Mouse (Mus musculus) thymus, postnatal 25 days (tissue): Measurements from ENCODE around the gene Pdzd8.

ENCODE experiments used
- DNase-seq: peaks from one replicate; pipeline ENCODE4 v3.0.0; 2022

The Pdzd8 gene

DNA sequence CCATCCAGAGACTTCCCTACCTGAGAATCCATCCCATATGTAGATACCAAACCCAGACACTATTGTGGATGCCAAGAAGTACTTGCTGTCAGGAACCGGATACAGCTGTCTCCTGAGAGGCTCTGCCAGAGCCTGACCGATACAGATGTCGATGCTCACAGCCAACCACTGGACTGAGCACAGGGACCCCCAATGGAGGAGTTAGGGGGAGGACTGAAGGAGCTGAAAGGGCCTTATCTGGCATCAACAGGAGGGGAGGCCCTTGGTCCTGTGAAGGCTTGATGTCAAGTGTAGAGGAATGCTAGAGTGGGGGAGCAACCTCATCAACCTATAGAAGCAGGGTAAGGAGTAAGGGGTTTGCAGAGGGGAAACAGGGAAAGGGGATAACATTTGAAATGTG lies 7.2 kb upstream of the Pdzd8 start:
- no peak for DNase-seq

- no peak for DNase-seq
These were observed 5.7 kb upstream of the Pdzd8 start for GRCm38 (mm10) chr19:59351151-59351889.

DNA sequence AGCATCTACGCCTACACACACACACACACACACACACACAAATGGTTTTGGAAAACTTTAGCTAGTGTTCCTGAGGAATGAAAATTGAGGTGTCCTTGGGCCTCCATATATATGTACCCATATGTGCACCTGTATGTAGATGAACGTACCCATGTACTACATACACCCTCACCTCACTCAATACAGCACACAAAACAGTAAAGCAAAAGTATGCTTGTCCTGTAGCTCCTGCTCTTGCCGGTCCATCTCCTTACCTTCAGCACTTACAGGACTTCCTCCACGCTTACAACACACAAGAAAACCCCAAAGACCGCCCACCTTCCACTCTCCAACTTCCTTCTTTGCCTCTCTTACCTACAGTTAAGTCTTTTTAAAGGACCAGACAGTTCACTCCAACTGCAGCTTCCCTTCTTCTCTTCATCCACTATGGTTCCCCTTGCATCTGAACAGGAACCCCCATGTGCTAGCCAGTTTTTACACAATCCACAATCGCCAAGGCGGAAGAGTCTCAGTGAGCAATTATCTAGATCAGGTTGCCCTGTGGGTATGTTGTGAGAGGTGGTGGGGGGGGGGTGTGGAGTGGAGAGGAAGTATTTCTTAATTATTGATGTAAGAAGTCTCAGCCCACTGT lies 4.8 kb upstream of the Pdzd8 start:
- DNase-seq, result peak; percentile 14

- DNase-seq, result no peak
These were observed 3.9 kb upstream of the Pdzd8 start for GRCm38 (mm10) chr19:59349329-59349960.

DNA sequence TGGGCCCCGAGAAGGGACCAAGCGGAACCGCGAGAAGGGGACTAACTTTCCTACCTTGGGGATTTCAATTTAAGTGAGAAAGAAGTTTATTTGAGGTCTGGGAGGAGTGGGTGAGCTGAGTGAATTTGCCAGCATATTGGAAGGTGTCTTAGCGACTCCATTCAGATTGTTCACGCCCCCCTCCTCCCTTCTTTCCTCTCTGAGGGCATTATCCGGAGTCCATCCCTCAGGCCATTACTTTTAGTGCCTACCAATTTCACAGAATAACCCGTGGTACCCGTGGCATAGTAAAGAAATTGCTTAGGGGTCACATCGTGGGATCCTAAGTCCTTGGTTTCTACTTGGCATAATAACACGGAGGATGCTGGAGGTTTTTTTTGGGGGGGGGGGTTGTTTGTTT lies 745 bp upstream of the Pdzd8 start:
- DNase-seq, result no peak

DNA sequence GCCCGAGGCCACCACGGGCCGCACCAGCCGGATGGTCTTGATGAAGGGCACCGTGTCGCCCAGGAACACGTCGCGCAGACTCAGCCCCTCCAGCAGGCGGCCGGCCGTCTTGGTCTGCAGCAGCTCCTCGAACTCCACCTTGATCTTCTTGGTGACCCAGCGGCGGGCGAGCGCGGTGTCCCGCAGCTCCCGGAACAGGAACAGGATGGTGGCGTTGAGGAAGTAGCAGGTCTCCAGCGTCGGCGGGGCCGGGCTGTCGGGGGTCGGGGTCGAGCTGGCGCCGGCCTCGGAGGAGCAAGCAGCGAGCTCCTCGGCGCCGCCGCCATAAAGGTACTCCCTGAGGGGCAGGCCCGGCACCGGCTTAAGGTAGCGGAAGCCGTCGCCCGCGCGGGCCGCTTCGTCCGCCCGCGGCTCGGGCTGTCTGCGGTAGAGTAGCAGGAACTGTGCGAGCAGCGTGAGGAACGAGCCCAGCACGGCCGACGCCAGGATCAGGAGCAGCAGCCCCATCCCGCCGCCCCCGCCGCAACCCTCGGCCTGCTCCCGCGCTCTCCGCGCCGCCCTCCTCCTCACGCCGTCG lies 411 bp downstream of the Pdzd8 start:
- DNase-seq, result peak; percentile 64

DNA sequence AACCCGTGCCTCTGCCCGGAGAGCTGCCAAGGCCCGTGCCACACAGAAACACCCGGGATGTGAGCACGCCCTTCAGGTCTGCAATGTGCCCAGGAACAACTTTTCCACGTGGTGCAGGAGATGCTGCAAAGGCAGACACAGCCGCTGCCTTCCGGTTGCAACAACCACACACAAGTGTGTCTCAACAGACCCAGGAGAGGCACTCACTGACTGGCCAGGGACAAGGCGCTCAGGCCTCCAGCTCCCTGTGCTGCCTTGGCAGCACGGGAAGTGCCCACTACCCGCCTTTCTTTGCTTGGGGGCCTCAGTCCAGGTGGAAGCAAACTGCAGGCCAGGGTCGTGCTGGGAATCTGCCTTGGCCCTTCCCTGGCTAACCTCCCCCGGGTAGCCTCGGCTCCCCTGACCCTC lies 1.3 kb downstream of the Pdzd8 start:
- peak; percentile 56 for DNase-seq

GRCm38 (mm10) chr19:59342964-59343363 lies 2.6 kb downstream of the Pdzd8 start:
- DNase-seq, result no peak

- no peak for DNase-seq
These were observed 5.7 kb downstream of the Pdzd8 start for GRCm38 (mm10) chr19:59339908-59340307.

DNA sequence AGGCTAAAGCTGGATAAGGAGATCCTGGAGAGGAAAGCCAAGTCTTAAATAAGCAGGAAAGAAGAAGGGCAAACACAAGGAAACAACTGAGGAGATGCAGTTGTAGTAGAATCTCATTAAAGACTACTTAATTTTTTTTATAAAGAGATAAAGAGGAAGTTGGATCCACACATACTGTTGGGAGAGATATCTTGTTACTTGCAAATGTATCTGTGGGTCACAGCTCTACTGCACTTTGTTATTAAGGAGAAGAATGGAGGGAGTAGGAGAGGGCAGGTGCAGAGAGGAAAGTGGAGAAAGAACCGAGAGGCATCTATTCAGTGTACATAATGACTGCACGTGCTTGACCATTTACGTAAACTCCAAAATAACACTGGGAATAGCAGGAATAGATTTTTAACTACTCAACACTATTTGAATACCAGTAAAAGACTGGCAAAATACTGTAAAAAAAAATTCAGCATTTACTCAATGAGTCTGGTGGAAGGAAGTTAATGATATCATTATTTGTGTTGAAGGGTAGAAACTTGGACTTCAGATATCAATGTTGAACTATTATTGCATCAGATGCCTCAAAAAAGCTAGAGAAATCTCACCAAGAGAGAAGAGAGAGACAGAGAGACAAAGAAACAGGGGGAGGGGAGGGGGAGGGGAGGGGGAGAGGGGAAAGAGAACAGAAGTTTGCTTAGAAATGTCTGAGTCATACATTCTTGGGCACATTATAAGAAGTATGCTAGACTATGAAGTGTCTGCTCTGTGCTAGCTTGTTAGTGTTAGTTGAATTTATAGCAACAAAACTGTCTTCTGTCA lies 7.5 kb downstream of the Pdzd8 start:
- DNase-seq, result no peak

- DNase-seq, result no peak
These were observed 8.9 kb downstream of the Pdzd8 start for GRCm38 (mm10) chr19:59336655-59337054.

DNA sequence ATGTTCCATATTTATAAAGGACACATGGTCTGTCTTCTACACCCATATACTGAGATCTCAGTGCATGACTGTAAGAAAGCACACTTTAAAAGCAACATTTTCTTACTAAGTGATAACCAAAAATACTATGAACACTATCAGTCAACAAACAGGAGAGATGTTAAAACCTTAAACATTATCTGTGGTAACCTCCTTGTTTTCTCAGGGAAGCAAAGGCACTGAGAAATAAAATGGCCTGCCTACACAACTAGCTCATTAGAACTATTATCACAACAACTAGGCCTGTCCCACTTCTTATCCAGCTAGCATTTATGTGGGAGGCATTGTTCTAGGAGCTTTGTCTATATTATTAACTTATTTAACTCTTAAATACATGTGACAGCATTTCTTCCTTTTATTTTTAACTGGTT lies 14.8 kb downstream of the Pdzd8 start:
- DNase-seq, result no peak

DNA sequence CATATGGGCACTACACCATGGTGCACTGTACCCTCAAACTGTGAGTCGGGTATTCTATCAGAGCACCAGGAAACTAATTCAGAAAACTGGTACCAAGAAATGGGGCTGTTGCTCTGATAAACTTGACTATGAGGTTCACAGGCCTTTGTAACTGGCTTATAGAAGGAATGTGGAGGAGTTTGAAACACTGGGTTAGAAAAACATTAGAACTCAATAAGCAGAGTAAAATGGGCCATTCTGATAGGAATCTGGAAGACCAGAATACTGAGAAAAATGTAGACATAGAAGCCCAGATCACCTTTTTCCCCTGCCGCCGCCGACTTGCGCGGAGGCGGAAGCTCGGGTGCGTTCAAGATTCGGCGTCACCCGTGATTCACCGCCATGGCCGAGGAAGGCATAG lies 23.6 kb downstream of the Pdzd8 start, which contains the start of gene Rps12-ps3:
Rps12-ps3 (plus strand) TSS at position 301 of the 400 bp plus-strand sequence.
- DNase-seq, result no peak

DNA sequence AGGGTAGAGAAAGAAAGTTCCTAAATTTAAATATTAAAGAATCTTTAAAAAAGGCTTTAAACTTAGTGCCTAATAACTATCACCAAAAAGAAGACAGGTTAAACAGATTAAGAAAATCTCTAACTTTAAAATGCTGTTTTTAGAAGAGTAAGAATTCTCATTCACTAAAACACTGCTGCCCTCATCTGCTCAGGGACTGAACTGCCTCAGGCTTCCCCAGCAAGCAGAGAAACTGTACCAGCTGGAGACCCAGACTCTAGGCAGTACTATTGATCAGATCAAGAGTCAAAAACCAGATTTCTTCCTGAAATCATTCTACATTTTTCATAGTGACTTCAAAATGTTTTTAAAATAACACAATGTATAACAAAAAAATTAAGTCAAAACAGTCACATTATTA lies 29.0 kb downstream of the Pdzd8 start:
- DNase-seq, result peak; percentile 32

GRCm38 (mm10) chr19:59315308-59315707 lies 30.3 kb downstream of the Pdzd8 start:
- no peak for DNase-seq

GRCm38 (mm10) chr19:59292183-59292839 lies 53.3 kb downstream of the Pdzd8 start:
- DNase-seq, result no peak

DNA sequence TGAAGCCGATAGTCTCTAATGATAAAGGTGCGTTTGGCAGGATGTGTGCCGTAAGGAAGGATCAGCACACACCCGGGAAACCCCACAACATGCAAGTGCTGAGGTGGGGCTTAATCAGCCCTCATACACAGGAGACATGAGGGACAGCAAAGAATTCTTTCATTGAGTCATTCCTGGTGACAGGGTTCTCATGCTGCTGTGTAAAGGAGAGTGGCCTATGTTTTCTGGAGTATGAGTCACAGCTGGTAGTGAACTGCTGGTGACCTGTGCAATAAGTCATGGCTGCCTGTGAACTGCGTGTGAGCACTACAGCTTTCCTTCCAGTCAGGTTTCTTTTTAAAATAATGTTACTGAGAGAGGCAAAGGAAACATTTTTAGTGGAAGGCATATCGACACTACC lies 55.8 kb downstream of the Pdzd8 start:
- DNase-seq, result no peak

GRCm38 (mm10) chr19:59289042-59289441 lies 56.5 kb downstream of the Pdzd8 start:
- DNase-seq, result no peak

DNA sequence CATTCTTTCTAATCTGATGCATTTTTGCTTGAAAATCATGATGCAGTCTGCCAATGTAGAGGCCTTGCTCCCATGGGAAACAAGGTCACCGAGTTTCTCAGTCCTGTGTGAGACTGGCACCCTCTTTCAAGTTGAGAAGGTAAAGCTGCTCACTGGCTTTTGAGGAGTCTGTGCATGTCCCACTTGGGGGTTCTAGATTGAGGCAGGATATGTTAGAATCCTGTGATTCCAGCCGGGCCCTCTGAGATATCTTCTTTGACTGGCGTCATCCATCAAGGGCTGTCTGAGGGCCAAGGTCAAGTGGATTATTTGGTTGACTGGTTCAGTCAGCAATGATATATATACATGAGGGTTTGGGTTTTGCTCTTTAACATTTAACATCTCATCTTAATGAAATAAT lies 63.6 kb downstream of the Pdzd8 start:
- DNase-seq, result no peak

- DNase-seq, result no peak
These were observed 64.7 kb downstream of the Pdzd8 start for GRCm38 (mm10) chr19:59280841-59281240.

- DNase-seq, result no peak
These were observed 69.2 kb downstream of the Pdzd8 start for GRCm38 (mm10) chr19:59276354-59276753.

DNA sequence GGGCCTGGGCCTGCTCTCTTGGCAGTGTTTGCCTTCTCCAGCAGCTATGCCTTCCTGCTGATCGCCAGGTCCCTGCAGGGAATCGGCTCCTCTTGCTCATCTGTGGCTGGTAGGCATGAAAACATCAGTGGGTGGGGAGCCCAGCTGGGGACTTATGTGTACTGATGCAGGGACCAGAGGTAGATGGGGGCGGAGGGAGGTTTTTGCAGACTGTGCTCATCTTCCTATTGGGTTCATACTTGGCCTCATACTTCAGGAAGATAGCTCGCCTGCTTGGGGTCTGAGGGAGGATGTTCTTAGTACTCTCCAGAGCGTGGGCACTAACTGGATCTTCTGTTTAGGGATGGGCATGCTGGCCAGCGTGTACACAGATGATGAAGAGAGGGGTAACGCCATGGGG lies 72.4 kb downstream of the Pdzd8 start:
- DNase-seq, result no peak
